Mouse (Mus musculus): Measurements from ENCODE around the gene Cc2d2b.

The Cc2d2b gene

GRCm38 (mm10) chr19:40746603-40747002, 1.9 kb upstream of the Cc2d2b start:
- ATAC-seq (ENCODE audit: insufficient number of reproducible peaks, low FRiP score, low TSS enrichment) = no peak

GRCm38 (mm10) chr19:40754311-40754710, 5.8 kb downstream of the Cc2d2b start:
- ATAC-seq (ENCODE audit: insufficient number of reproducible peaks, low FRiP score, low TSS enrichment) = no peak

- ATAC-seq (ENCODE audit: insufficient number of reproducible peaks, low FRiP score, low TSS enrichment) = no peak
Measured at GRCm38 (mm10) chr19:40760071-40760470, 11.5 kb downstream of the Cc2d2b start.

GRCm38 (mm10) chr19:40762023-40762759, 13.6 kb downstream of the Cc2d2b start:
- ATAC-seq (ENCODE audit: insufficient number of reproducible peaks, low FRiP score, low TSS enrichment) = no peak

- no peak for ATAC-seq (ENCODE audit: insufficient number of reproducible peaks, low FRiP score, low TSS enrichment)
Measured at GRCm38 (mm10) chr19:40767189-40767588, 18.6 kb downstream of the Cc2d2b start.

- no peak for ATAC-seq (ENCODE audit: insufficient number of reproducible peaks, low FRiP score, low TSS enrichment)
Measured at GRCm38 (mm10) chr19:40769341-40769770, 20.8 kb downstream of the Cc2d2b start.

GRCm38 (mm10) chr19:40788004-40788714, 39.6 kb downstream of the Cc2d2b start:
- ATAC-seq (ENCODE audit: insufficient number of reproducible peaks, low FRiP score, low TSS enrichment) = no peak

GRCm38 (mm10) chr19:40788715-40789084, 40.1 kb downstream of the Cc2d2b start:
- ATAC-seq (ENCODE audit: insufficient number of reproducible peaks, low FRiP score, low TSS enrichment) = no peak

- ATAC-seq (ENCODE audit: insufficient number of reproducible peaks, low FRiP score, low TSS enrichment) = no peak
Measured at GRCm38 (mm10) chr19:40805176-40805737, 56.7 kb downstream of the Cc2d2b start.

GRCm38 (mm10) chr19:40809858-40810257, 61.3 kb downstream of the Cc2d2b start:
- ATAC-seq (ENCODE audit: insufficient number of reproducible peaks, low FRiP score, low TSS enrichment) = no peak

- ATAC-seq (ENCODE audit: insufficient number of reproducible peaks, low FRiP score, low TSS enrichment) = no peak
Measured at GRCm38 (mm10) chr19:40811840-40812239, 63.3 kb downstream of the Cc2d2b start.

GRCm38 (mm10) chr19:40812778-40813177, 64.2 kb downstream of the Cc2d2b start:
- no peak for ATAC-seq (ENCODE audit: insufficient number of reproducible peaks, low FRiP score, low TSS enrichment)

GRCm38 (mm10) chr19:40813385-40813784, 64.8 kb downstream of the Cc2d2b start:
- ATAC-seq (ENCODE audit: insufficient number of reproducible peaks, low FRiP score, low TSS enrichment) = no peak

- ATAC-seq (ENCODE audit: insufficient number of reproducible peaks, low FRiP score, low TSS enrichment) = no peak
Measured at GRCm38 (mm10) chr19:40815645-40816183, 67.2 kb downstream of the Cc2d2b start.

- ATAC-seq (ENCODE audit: insufficient number of reproducible peaks, low FRiP score, low TSS enrichment) = no peak
Measured at GRCm38 (mm10) chr19:40817901-40818532, 69.5 kb downstream of the Cc2d2b start.

- ATAC-seq (ENCODE audit: insufficient number of reproducible peaks, low FRiP score, low TSS enrichment) = no peak
Measured at GRCm38 (mm10) chr19:40818764-40819163, 70.2 kb downstream of the Cc2d2b start.

GRCm38 (mm10) chr19:40821306-40821825, 72.8 kb downstream of the Cc2d2b start:
- no peak for ATAC-seq (ENCODE audit: insufficient number of reproducible peaks, low FRiP score, low TSS enrichment)

GRCm38 (mm10) chr19:40825636-40826035, 77.1 kb downstream of the Cc2d2b start:
- ATAC-seq (ENCODE audit: insufficient number of reproducible peaks, low FRiP score, low TSS enrichment) = no peak

GRCm38 (mm10) chr19:40826735-40827134, 78.2 kb downstream of the Cc2d2b start:
- no peak for ATAC-seq (ENCODE audit: insufficient number of reproducible peaks, low FRiP score, low TSS enrichment)

GRCm38 (mm10) chr19:40830198-40830597, 81.6 kb downstream of the Cc2d2b start:
- ATAC-seq (ENCODE audit: insufficient number of reproducible peaks, low FRiP score, low TSS enrichment) = no peak

Measured in cerebellum, adult (tissue).